ENCODE assay signal across 10 mouse cellular contexts in genomic region chr15:84074705-84075185, GRCm38 (mm10). TPM values are rescaled to one million over a fixed set of nuclear protein-coding genes. Genes with fewer than 3 reads are reported as not detected.
DNase-seq lines count a peak whose midpoint lies in the region; ATAC-seq lines count a peak whose summit lies in the region.
"Had no signal": no experiment of that assay in that cellular context is flagged by ENCODE, and none has a peak within 500 bp of the region (broad histone marks: within the 10 kb centered on the region; RNA-seq: fewer than 3 reads in every experiment).

No protein-coding gene starts in this region.

- H3K9ac ChIP-seq in limb, embryonic 11.5 days (ENCODE audit: low read length) = no peak overlapping the region
- no peak overlapping the region for H3K9ac ChIP-seq in stomach, embryonic 16.5 days (ENCODE audit: low read length)

- no peak overlapping the region for H3K4me2 ChIP-seq in limb, embryonic 11.5 days (ENCODE audit: low read depth, severe bottlenecking)
- 0 out of 2 replicates have a peak overlapping the region, but pooled peaks have one; percentile 2 for H3K4me2 ChIP-seq in stomach, embryonic 16.5 days (ENCODE audit: low read depth, low read length)

- H3K9me3 ChIP-seq in limb, embryonic 11.5 days (ENCODE audit: control insufficient read depth, low read length) = no peaks in the 10 kb centered on the region
- no peaks in the 10 kb centered on the region for H3K9me3 ChIP-seq in stomach, embryonic 16.5 days (replicated peaks; ENCODE audit: control insufficient read depth, low read length)

- H3K27ac ChIP-seq in limb, embryonic 11.5 days (replicated peaks; ENCODE audit: low read depth, low read length) = no peak overlapping the region
- H3K27ac ChIP-seq in stomach, embryonic 16.5 days (ENCODE audit: low read length) = no peak overlapping the region

- intact Hi-C loops in gastrocnemius, postnatal 36 days (cut with DNase I) = loop anchor here (1.0 to 5.0 kb wide), 3 partner anchors 93 to 558 kb away; partner anchors contain the start of gene Pnpla3

- peaks cover 21% of the 10 kb centered on the region for H3K27me3 ChIP-seq in limb, embryonic 11.5 days (ENCODE audit: control insufficient read depth, insufficient read depth, low read length)
- H3K27me3 ChIP-seq in stomach, embryonic 16.5 days (ENCODE audit: control insufficient read depth, insufficient read depth, low read length) = peaks cover 2% of the 10 kb centered on the region; the same call in 1 of the 2 replicates

- H3K4me3 ChIP-seq in limb, embryonic 11.5 days (ENCODE audit: low read depth, low read length) = no peak overlapping the region
- H3K4me3 ChIP-seq in stomach, embryonic 16.5 days (replicated peaks; ENCODE audit: low read length) = no peak overlapping the region

- ATAC-seq in limb, embryonic 11.5 days (ENCODE audit: insufficient number of reproducible peaks, low FRiP score, low TSS enrichment, low read depth) = no peak
- 0 out of 2 replicates have a peak, but pooled peaks have one; percentile 16 for ATAC-seq in stomach, embryonic 16.5 days (ENCODE audit: insufficient read depth, low FRiP score)

- peaks cover 3% of the 10 kb centered on the region; the same call in 1 of the 2 replicates for H3K4me1 ChIP-seq in limb, embryonic 11.5 days (ENCODE audit: control insufficient read depth, insufficient read depth, low read length)
- H3K4me1 ChIP-seq in stomach, embryonic 16.5 days (ENCODE audit: control insufficient read depth, insufficient read depth, low read length) = no peaks in the 10 kb centered on the region; the same call in 1 of the 2 replicates

- WGBS in limb, embryonic 11.5 days = 22% methylated on average over 17 of the region's 17 CpGs
- WGBS in stomach, embryonic 16.5 days = 18% methylated on average over 17 of the region's 17 CpGs

- H3K36me3 ChIP-seq in limb, embryonic 11.5 days (ENCODE audit: control insufficient read depth, insufficient read depth, low read length) = no peaks in the 10 kb centered on the region
- no peaks in the 10 kb centered on the region for H3K36me3 ChIP-seq in stomach, embryonic 16.5 days (ENCODE audit: control insufficient read depth, insufficient read depth, low read length)

- DNase-seq in adrenal gland, postnatal 14 days = peak; percentile 41
- no peak for DNase-seq in adrenal gland, adult (ENCODE audit: inconsistent age in 2 of 2, low spot score in 1 of 2)
- DNase-seq in right cerebral cortex, postnatal 14 days = peak; percentile 71
- no peak for DNase-seq in right cerebral cortex, adult 2 months (ENCODE audit: low spot score in 2 of 2)
- DNase-seq in limb, embryonic 11.5 days (ENCODE audit: low spot score) = peak; percentile 43
- no peak for DNase-seq in right cerebral cortex, postnatal 10 days (ENCODE audit: low spot score in 2 of 2)
- no peak for DNase-seq in gastrocnemius, postnatal 36 days

RNA-seq across cellular contexts. Expression of gene Efcab6, which starts 9.6 kb away (rescaled TPM):
- total RNA-seq in adrenal gland, postnatal 14 days (2021) = not detected in 2 replicates
- polyA plus RNA-seq in limb, embryonic 11.5 days (2014; fragmentation: Nextera tagmentation; extraction: Ambion mirVana) = not detected in 2 replicates
- polyA plus RNA-seq in stomach, embryonic 16.5 days (2015; fragmentation: Nextera tagmentation; extraction: Ambion mirVana) = 0.21 and 0.70 TPM in 2 replicates
- total RNA-seq in gastrocnemius, postnatal 36 days (2021) = 1 to 10 TPM; 4.7 to 5.0 TPM
- polyA plus RNA-seq: spleen, adult 2 months had no signal

RNA-seq across cellular contexts. Expression of gene Sult4a1, which starts 30.8 kb away (rescaled TPM):
- total RNA-seq in adrenal gland, postnatal 14 days (2021) = 4.2 and 8.4 TPM in 2 replicates
- 0.95 and 1.1 TPM in 2 replicates for polyA plus RNA-seq in limb, embryonic 11.5 days (2014; fragmentation: Nextera tagmentation; extraction: Ambion mirVana)
- polyA plus RNA-seq in stomach, embryonic 16.5 days (2015; fragmentation: Nextera tagmentation; extraction: Ambion mirVana) = 4.0 and 5.2 TPM in 2 replicates
- total RNA-seq in gastrocnemius, postnatal 36 days (2021) = not detected

RNA-seq across cellular contexts. Expression of gene Pnpla5, which starts 48.2 kb away (rescaled TPM):
- total RNA-seq in adrenal gland, postnatal 14 days (2021) = 0.19 TPM in 1 of 2 replicates, not detected in the other
- polyA plus RNA-seq in limb, embryonic 11.5 days (2014; fragmentation: Nextera tagmentation; extraction: Ambion mirVana) = not detected in 2 replicates
- polyA plus RNA-seq in stomach, embryonic 16.5 days (2015; fragmentation: Nextera tagmentation; extraction: Ambion mirVana) = not detected in 2 replicates
- total RNA-seq in gastrocnemius, postnatal 36 days (2021) = not detected
- total RNA-seq: left cerebral cortex, postnatal 14 days had no signal
- polyA plus RNA-seq: spleen, adult 2 months had no signal

Comparison
In these comparisons a context has a peak if more than half of its experiments do, and no peak if none do; other contexts are left out.
1. DNase-seq: peak in adrenal gland, postnatal 14 days (single experiment), right cerebral cortex, postnatal 14 days (single experiment) and limb, embryonic 11.5 days (single experiment); none in adrenal gland, adult (0 of 2), right cerebral cortex, adult 2 months (0 of 2), right cerebral cortex, postnatal 10 days (0 of 2) and gastrocnemius, postnatal 36 days (0 of 2).